9 mouse cellular contexts compared by ENCODE assay signal in genomic region chr12:31073412-31074354, GRCm38 (mm10). TPM values are rescaled to one million over a fixed set of nuclear protein-coding genes. Genes with fewer than 3 reads are reported as not detected.
DNase-seq lines count a peak whose midpoint lies in the region; ATAC-seq and TF ChIP-seq lines count a peak whose summit lies in the region.
"Had no signal": no experiment of that assay in that cellular context is flagged by ENCODE, and none has a peak within 500 bp of the region (broad histone marks: within the 10 kb centered on the region; RNA-seq: fewer than 3 reads in every experiment).

Fam110c (plus strand) TSS chr12:31073861.

- no peaks in the 10 kb centered on the region for H3K36me3 ChIP-seq in heart, embryonic 15.5 days
- peaks cover 3% of the 10 kb centered on the region for H3K36me3 ChIP-seq in megakaryocyte, embryonic 14.5 days (replicated peaks; ENCODE audit: low read length)
- H3K36me3 ChIP-seq in stomach, embryonic 15.5 days: no peaks in the 10 kb centered on the region

- peak within 1 kb of the TSS; percentile 49 for H3K9ac ChIP-seq in heart, embryonic 15.5 days
- H3K9ac ChIP-seq in stomach, embryonic 15.5 days: peak within 1 kb of the TSS; percentile 53

- H3K9me3 ChIP-seq in heart, embryonic 15.5 days (replicated peaks): no peaks in the 10 kb centered on the region
- H3K9me3 ChIP-seq in megakaryocyte, embryonic 14.5 days: no peaks in the 10 kb centered on the region
- no peaks in the 10 kb centered on the region for H3K9me3 ChIP-seq in stomach, embryonic 15.5 days

- H3K4me3 ChIP-seq in cortical plate, adult 2 months (ENCODE audit: insufficient read depth, low read length): peak within 1 kb of the TSS; percentile 24; the same call in 1 of the 2 replicates
- peak within 1 kb of the TSS; percentile 53 for H3K4me3 ChIP-seq in heart, embryonic 15.5 days
- H3K4me3 ChIP-seq in megakaryocyte, embryonic 14.5 days (replicated peaks): peak within 1 kb of the TSS; percentile 93
- H3K4me3 ChIP-seq in stomach, embryonic 15.5 days (replicated peaks): peak within 1 kb of the TSS; percentile 57

- TF ChIP-seq POLR2A in cortical plate, adult 2 months (IDR thresholded peaks at IDR 0.05; ENCODE audit: extremely low read depth, insufficient read depth, low read length): no peak

- peaks cover 42% of the 10 kb centered on the region for H3K27me3 ChIP-seq in heart, embryonic 15.5 days
- peaks cover 24% of the 10 kb centered on the region for H3K27me3 ChIP-seq in megakaryocyte, embryonic 14.5 days (replicated peaks)
- H3K27me3 ChIP-seq in stomach, embryonic 15.5 days (replicated peaks): peaks cover 10% of the 10 kb centered on the region; the same call in 1 of the 2 replicates
- H3K27me3 ChIP-seq: CH12.LX had no signal

- peak; percentile 12 to 14 for DNase-seq in cerebellum, postnatal 14 days
- DNase-seq in cerebellum, adult 9-10 months: no peak
- DNase-seq in kidney, postnatal 25 days: peak; percentile 94 to 97
- no peak for DNase-seq in cerebellum, adult 11 months

- H3K27ac ChIP-seq in cortical plate, adult 2 months (ENCODE audit: insufficient read depth, low read length): no peak within 1 kb of the TSS
- H3K27ac ChIP-seq in heart, embryonic 15.5 days: no peak within 1 kb of the TSS
- H3K27ac ChIP-seq in stomach, embryonic 15.5 days: peak within 1 kb of the TSS; percentile 69

- H3K4me1 ChIP-seq in cortical plate, adult 2 months (ENCODE audit: control insufficient read depth, insufficient read depth, low read length): peaks cover 3% of the 10 kb centered on the region; the same call in 1 of the 2 replicates
- peaks cover 16% of the 10 kb centered on the region for H3K4me1 ChIP-seq in heart, embryonic 15.5 days (replicated peaks)
- peaks cover 20% of the 10 kb centered on the region for H3K4me1 ChIP-seq in megakaryocyte, embryonic 14.5 days
- H3K4me1 ChIP-seq in stomach, embryonic 15.5 days: peaks cover 4% of the 10 kb centered on the region; the same call in 1 of the 2 replicates

- peak; percentile 74 for ATAC-seq in heart, embryonic 15.5 days (replicated peaks; ENCODE audit: insufficient number of reproducible peaks, insufficient read depth, low FRiP score, low read depth)
- peak; percentile 94 for ATAC-seq in stomach, embryonic 15.5 days (ENCODE audit: insufficient read depth, low FRiP score, low read depth)

- H3K4me2 ChIP-seq in heart, embryonic 15.5 days: peak within 1 kb of the TSS; percentile 97
- H3K4me2 ChIP-seq in stomach, embryonic 15.5 days: peak within 1 kb of the TSS; percentile 90

- 2% methylated on average over 50 of the region's 50 CpGs for WGBS in heart, embryonic 15.5 days
- WGBS in stomach, embryonic 15.5 days: under 1% methylated on average over 50 of the region's 50 CpGs

- no peak for TF ChIP-seq CTCF in cortical plate, adult 2 months (IDR thresholded peaks at IDR 0.05; ENCODE audit: extremely low read depth, insufficient read depth, low read length)

RNA-seq across cellular contexts. Expression of gene Fam110c, which starts in this region (rescaled TPM):
- polyA plus RNA-seq in cortical plate, adult 2 months (2012; rRNA removed): 0.04 TPM in 1 of 2 replicates, not detected in the other
- 3.1 and 3.4 TPM in 2 replicates for polyA plus RNA-seq in heart, embryonic 15.5 days (2015; fragmentation: Nextera tagmentation; extraction: Ambion mirVana)
- polyA plus RNA-seq in megakaryocyte, embryonic 14.5 days (2012; ENCODE audit: insufficient read depth, low replicate concordance): 0.66 TPM in 1 of 2 replicates, not detected in the other
- 10.1 and 11.2 TPM in 2 replicates for polyA plus RNA-seq in stomach, embryonic 15.5 days (2015; fragmentation: Nextera tagmentation; extraction: Ambion mirVana)

Comparison
In these comparisons a context has a peak if more than half of its experiments do, and no peak if none do; other contexts are left out.
1. DNase-seq: peak in cerebellum, postnatal 14 days (2 of 2) and kidney, postnatal 25 days (2 of 2); none in cerebellum, adult 9-10 months (single experiment) and cerebellum, adult 11 months (single experiment).
2. H3K4me3 ChIP-seq: peak in every context shown above with its lines; median percentile 93 in megakaryocyte, embryonic 14.5 days; 57 in stomach, embryonic 15.5 days; 53 in heart, embryonic 15.5 days; 24 in cortical plate, adult 2 months.